Mouse (Mus musculus) spleen, embryonic (tissue): ENCODE results near the gene Psip1.
"Not testable (repeated sequence)": the region's sequence is repeated elsewhere in the genome, so short reads cannot be mapped to it uniquely, and the experiment has no call there.

ENCODE experiments used
- CTCF ChIA-PET: fragments of 350-600 bp; sonication (Branson Sonifier 250); formaldehyde crosslinking; loops from one replicate; lab custom pipeline; 2022; lab: Charles Lee

Gene Psip1

GRCm38 (mm10) chr4:83509600-83509999 is 23.3 kb upstream of the Psip1 start:
- CTCF ChIA-PET = no interaction called here

GRCm38 (mm10) chr4:83501037-83501430 is 14.8 kb upstream of the Psip1 start:
- CTCF ChIA-PET = no interaction called here

GRCm38 (mm10) chr4:83500154-83501036 is 14.1 kb upstream of the Psip1 start:
- CTCF ChIA-PET = interaction anchor here (1.0 kb wide), 1 partner anchor 21 kb away, joined by 8 read pairs; no protein-coding TSS in a partner anchor

- CTCF ChIA-PET = not testable (repeated sequence)
These were observed 10.8 kb upstream of the Psip1 start for GRCm38 (mm10) chr4:83497013-83497412.

GRCm38 (mm10) chr4:83493112-83493511 is 6.9 kb upstream of the Psip1 start:
- CTCF ChIA-PET = no interaction called here

- CTCF ChIA-PET = interaction anchor here (1.6 kb wide), 1 partner anchor 37 kb away, joined by 10 read pairs; the partner anchor contains the start of gene Ccdc171
These were observed 2.9 kb upstream of the Psip1 start for GRCm38 (mm10) chr4:83489121-83489520.

- CTCF ChIA-PET = no interaction called here
These were observed 533 bp downstream of the Psip1 start for GRCm38 (mm10) chr4:83485735-83486116.

- CTCF ChIA-PET = no interaction called here
These were observed 1.0 kb downstream of the Psip1 start for GRCm38 (mm10) chr4:83485250-83485649.

GRCm38 (mm10) chr4:83468208-83468607 is 18.1 kb downstream of the Psip1 start:
- CTCF ChIA-PET = no interaction called here

- CTCF ChIA-PET = interaction anchor here (0.6 kb wide), 1 partner anchor 140 kb away, joined by 3 read pairs; no protein-coding TSS in a partner anchor
These were observed 18.6 kb downstream of the Psip1 start for GRCm38 (mm10) chr4:83467615-83468014.

- CTCF ChIA-PET = interaction anchor here (1.1 kb wide), 1 partner anchor 50 kb away, joined by 3 read pairs; no protein-coding TSS in a partner anchor
These were observed 21.4 kb downstream of the Psip1 start for GRCm38 (mm10) chr4:83464827-83465226.

- CTCF ChIA-PET = no interaction called here
These were observed 26.2 kb downstream of the Psip1 start for GRCm38 (mm10) chr4:83460106-83460505.

GRCm38 (mm10) chr4:83450785-83451184 is 35.5 kb downstream of the Psip1 start:
- CTCF ChIA-PET = no interaction called here

GRCm38 (mm10) chr4:83441050-83441449 is 45.2 kb downstream of the Psip1 start:
- CTCF ChIA-PET = no interaction called here

GRCm38 (mm10) chr4:83439045-83439444 is 47.2 kb downstream of the Psip1 start:
- CTCF ChIA-PET = no interaction called here

- CTCF ChIA-PET = no interaction called here
These were observed 48.1 kb downstream of the Psip1 start for GRCm38 (mm10) chr4:83438116-83438515.

GRCm38 (mm10) chr4:83436375-83436774 is 49.9 kb downstream of the Psip1 start:
- CTCF ChIA-PET = interaction anchor here (0.6 kb wide), 1 partner anchor 52 kb away, joined by 6 read pairs; no protein-coding TSS in a partner anchor

- CTCF ChIA-PET = interaction anchor here (0.6 kb wide), 1 partner anchor 141 kb away, joined by 3 read pairs; no protein-coding TSS in a partner anchor
These were observed 53.4 kb downstream of the Psip1 start for GRCm38 (mm10) chr4:83432901-83433300.

- CTCF ChIA-PET = no interaction called here
These were observed 54.3 kb downstream of the Psip1 start for GRCm38 (mm10) chr4:83431950-83432349.

- CTCF ChIA-PET = no interaction called here
These were observed 57.4 kb downstream of the Psip1 start for GRCm38 (mm10) chr4:83428845-83429244.

GRCm38 (mm10) chr4:83427696-83428095 is 58.6 kb downstream of the Psip1 start:
- CTCF ChIA-PET = no interaction called here

- CTCF ChIA-PET = no interaction called here
These were observed 59.1 kb downstream of the Psip1 start for GRCm38 (mm10) chr4:83427141-83427540.

GRCm38 (mm10) chr4:83425119-83425518 is 61.1 kb downstream of the Psip1 start:
- CTCF ChIA-PET = interaction anchor here (0.6 kb wide), 1 partner anchor 88 kb away, joined by 5 read pairs; no protein-coding TSS in a partner anchor
